Mouse (Mus musculus) E14TG2a.4 (cell line): ENCODE data around the gene Itgb8.

Experiments
- CTCF ChIP-seq: conservative IDR thresholded peaks from 2 replicates; pipeline ENCODE4 v1.5.1; 2014; ENCODE audit warnings: low read length
- NANOG ChIP-seq: IDR thresholded peaks from 2 replicates; pipeline ENCODE4 v1.6.1; 2014; ENCODE audit warnings: borderline replicate concordance, low read length, mixed read lengths

DNA sequence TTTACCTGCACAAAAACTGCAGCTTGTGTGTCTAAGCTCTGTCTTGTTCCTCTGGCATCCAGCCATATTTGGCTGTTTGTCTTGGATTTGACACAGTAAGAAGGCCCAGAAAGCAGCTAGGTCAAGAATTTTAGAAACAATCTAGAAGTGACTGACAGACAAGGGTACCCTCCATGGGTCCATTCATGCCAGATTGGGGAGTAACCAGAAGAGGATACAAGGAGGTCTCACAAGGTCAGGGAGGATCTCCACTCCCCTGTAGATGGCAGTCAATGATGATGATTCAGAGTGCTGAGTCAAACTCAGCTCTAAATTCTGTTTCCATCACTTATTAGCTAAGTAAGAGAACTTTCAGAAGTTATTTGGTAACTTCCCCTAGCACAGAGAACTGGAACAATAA, 8.2 kb downstream of the Itgb8 start:
- TF ChIP-seq CTCF (no peak), NANOG (no peak)
